ENCODE assay signal across 17 mouse cellular contexts in the genomic region with DNA sequence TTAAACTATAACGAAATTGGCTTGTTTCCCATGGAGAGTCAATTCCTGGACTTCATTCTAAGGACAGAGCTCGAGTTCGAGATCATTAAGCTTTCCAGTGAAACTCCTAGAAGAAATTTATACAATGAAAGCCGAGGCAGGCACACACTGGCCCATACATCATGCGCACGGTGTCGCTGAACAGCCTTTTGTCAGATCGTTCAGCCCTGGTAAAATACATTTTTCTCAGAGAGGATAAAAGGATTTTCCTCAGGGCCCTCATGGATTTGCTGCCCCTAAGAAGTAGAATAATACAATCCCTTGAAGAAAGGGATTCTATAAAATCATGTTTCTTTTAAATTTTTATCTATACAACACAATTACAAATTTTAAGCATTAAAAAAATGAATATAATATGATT.
DNase-seq lines count a peak whose midpoint lies in the region; ATAC-seq lines count a peak whose summit lies in the region.
"Had no signal": no experiment of that assay in that cellular context is flagged by ENCODE, and none has a peak within 500 bp of the region (broad histone marks: within the 10 kb centered on the region; RNA-seq: fewer than 3 reads in every experiment).

No protein-coding gene starts in this region.

- no peak for DNase-seq in forebrain, embryonic 10.5 days (ENCODE audit: extremely low spot score, low spot score)
- DNase-seq in forebrain, embryonic 11.5 days (ENCODE audit: low spot score), result no peak
- peak; percentile 75 for DNase-seq in midbrain, embryonic 14.5 days
- DNase-seq in limb, embryonic 10.5 days (ENCODE audit: low spot score), result no peak
- DNase-seq in heart, adult 9 months (ENCODE audit: low spot score in 2 of 2), result no peak
- DNase-seq: adrenal gland, postnatal 14 days; heart, postnatal 10 days; liver, embryonic 13.5 days; right cerebral cortex, adult 18-20 months; spleen, adult 18-20 months had no signal

- WGBS in forebrain, embryonic 10.5 days, result 35% methylated on average over 8 of the region's 8 CpGs
- 24% methylated on average over 8 of the region's 8 CpGs for WGBS in forebrain, embryonic 11.5 days
- 14% methylated on average over 8 of the region's 8 CpGs for WGBS in forebrain, embryonic 12.5 days
- WGBS in hindbrain, embryonic 13.5 days, result 18% methylated on average over 8 of the region's 8 CpGs
- 9% methylated on average over 8 of the region's 8 CpGs for WGBS in midbrain, embryonic 14.5 days
- WGBS in limb, embryonic 10.5 days, result 66% methylated on average over 8 of the region's 8 CpGs

- no peak overlapping the region for H3K9ac ChIP-seq in forebrain, embryonic 11.5 days (ENCODE audit: low read length)
- no peak overlapping the region for H3K9ac ChIP-seq in forebrain, embryonic 12.5 days
- H3K9ac ChIP-seq in hindbrain, embryonic 13.5 days, result peak overlapping the region; percentile 71
- H3K9ac ChIP-seq in midbrain, embryonic 14.5 days (replicated peaks; ENCODE audit: low read length), result peak overlapping the region; percentile 54; the same call in 1 of the 2 replicates
- H3K9ac ChIP-seq: embryonic facial prominence, embryonic 15.5 days; liver, embryonic 13.5 days had no signal

- H3K4me3 ChIP-seq in forebrain, embryonic 10.5 days, result peak overlapping the region; percentile 39; the same call in 1 of the 2 replicates
- no peak overlapping the region for H3K4me3 ChIP-seq in forebrain, embryonic 11.5 days (ENCODE audit: low read depth, low read length)
- no peak overlapping the region for H3K4me3 ChIP-seq in forebrain, embryonic 12.5 days (replicated peaks)
- H3K4me3 ChIP-seq in hindbrain, embryonic 13.5 days, result peak overlapping the region; percentile 33
- peak overlapping the region; percentile 36 for H3K4me3 ChIP-seq in midbrain, embryonic 14.5 days (replicated peaks; ENCODE audit: low read depth, low read length)
- no peak overlapping the region for H3K4me3 ChIP-seq in limb, embryonic 10.5 days
- H3K4me3 ChIP-seq: liver, embryonic 13.5 days had no signal

- no peaks in the 10 kb centered on the region for H3K36me3 ChIP-seq in forebrain, embryonic 10.5 days (replicated peaks)
- no peaks in the 10 kb centered on the region for H3K36me3 ChIP-seq in forebrain, embryonic 11.5 days (ENCODE audit: control insufficient read depth, insufficient read depth, low read length)
- no peaks in the 10 kb centered on the region for H3K36me3 ChIP-seq in forebrain, embryonic 12.5 days (replicated peaks)
- H3K36me3 ChIP-seq in hindbrain, embryonic 13.5 days, result no peaks in the 10 kb centered on the region
- no peaks in the 10 kb centered on the region for H3K36me3 ChIP-seq in midbrain, embryonic 14.5 days (ENCODE audit: control insufficient read depth, insufficient read depth, low read length)
- no peaks in the 10 kb centered on the region for H3K36me3 ChIP-seq in limb, embryonic 10.5 days
- H3K36me3 ChIP-seq: embryonic facial prominence, embryonic 15.5 days; liver, embryonic 13.5 days had no signal

- H3K4me2 ChIP-seq in forebrain, embryonic 11.5 days (ENCODE audit: low read depth, low read length, severe bottlenecking), result no peak overlapping the region
- H3K4me2 ChIP-seq in forebrain, embryonic 12.5 days, result peak overlapping the region; percentile 50
- peak overlapping the region; percentile 55 for H3K4me2 ChIP-seq in hindbrain, embryonic 13.5 days
- H3K4me2 ChIP-seq in midbrain, embryonic 14.5 days (ENCODE audit: low read length), result peak overlapping the region; percentile 63
- H3K4me2 ChIP-seq: liver, embryonic 13.5 days had no signal

- H3K4me1 ChIP-seq in forebrain, embryonic 10.5 days, result peaks cover 17% of the 10 kb centered on the region
- H3K4me1 ChIP-seq in forebrain, embryonic 11.5 days (replicated peaks; ENCODE audit: control insufficient read depth, insufficient read depth, low read length), result peaks cover 5% of the 10 kb centered on the region; the same call in 1 of the 2 replicates
- peaks cover 10% of the 10 kb centered on the region for H3K4me1 ChIP-seq in forebrain, embryonic 12.5 days
- H3K4me1 ChIP-seq in hindbrain, embryonic 13.5 days (replicated peaks), result peaks cover 23% of the 10 kb centered on the region
- peaks cover 14% of the 10 kb centered on the region for H3K4me1 ChIP-seq in midbrain, embryonic 14.5 days (ENCODE audit: control insufficient read depth, insufficient read depth, low read length)
- H3K4me1 ChIP-seq in limb, embryonic 10.5 days, result peaks cover 11% of the 10 kb centered on the region
- H3K4me1 ChIP-seq: liver, embryonic 13.5 days had no signal

- ATAC-seq in forebrain, embryonic 11.5 days (replicated peaks; ENCODE audit: low FRiP score), result no peak; the same call in 1 of the 2 replicates
- ATAC-seq in forebrain, embryonic 12.5 days (ENCODE audit: low FRiP score), result 0 out of 2 replicates have a peak, but pooled peaks have one; percentile 53
- ATAC-seq in hindbrain, embryonic 13.5 days (ENCODE audit: low FRiP score), result peak; percentile 50; the same call in 1 of the 2 replicates
- ATAC-seq in midbrain, embryonic 14.5 days (ENCODE audit: low FRiP score, low TSS enrichment), result no peak; the same call in 1 of the 2 replicates
- ATAC-seq in erythroblast, adult 5-6 weeks (replicated peaks; ENCODE audit: low FRiP score, poor library complexity, severe bottlenecking), result no peak
- ATAC-seq: intestine, postnatal 0 days; lung, postnatal 0 days had no signal

- H3K9me3 ChIP-seq in forebrain, embryonic 10.5 days, result no peaks in the 10 kb centered on the region
- no peaks in the 10 kb centered on the region for H3K9me3 ChIP-seq in forebrain, embryonic 11.5 days (ENCODE audit: control insufficient read depth, low read length)
- no peaks in the 10 kb centered on the region for H3K9me3 ChIP-seq in forebrain, embryonic 12.5 days
- H3K9me3 ChIP-seq in hindbrain, embryonic 13.5 days, result no peaks in the 10 kb centered on the region
- no peaks in the 10 kb centered on the region for H3K9me3 ChIP-seq in midbrain, embryonic 14.5 days (ENCODE audit: control insufficient read depth, low read length)
- H3K9me3 ChIP-seq in limb, embryonic 10.5 days (replicated peaks), result no peaks in the 10 kb centered on the region
- H3K9me3 ChIP-seq: embryonic facial prominence, embryonic 15.5 days; liver, embryonic 13.5 days had no signal

- peaks cover 10% of the 10 kb centered on the region; the same call in 1 of the 2 replicates for H3K27me3 ChIP-seq in forebrain, embryonic 10.5 days (ENCODE audit: poor library complexity, severe bottlenecking)
- no peaks in the 10 kb centered on the region for H3K27me3 ChIP-seq in forebrain, embryonic 11.5 days (ENCODE audit: control insufficient read depth, insufficient read depth, low read length)
- no peaks in the 10 kb centered on the region for H3K27me3 ChIP-seq in forebrain, embryonic 12.5 days
- H3K27me3 ChIP-seq in hindbrain, embryonic 13.5 days, result no peaks in the 10 kb centered on the region
- H3K27me3 ChIP-seq in midbrain, embryonic 14.5 days (ENCODE audit: control insufficient read depth, insufficient read depth, low read length), result no peaks in the 10 kb centered on the region
- no peaks in the 10 kb centered on the region for H3K27me3 ChIP-seq in limb, embryonic 10.5 days (ENCODE audit: low read depth, poor library complexity, severe bottlenecking)
- H3K27me3 ChIP-seq: embryonic facial prominence, embryonic 15.5 days; liver, embryonic 13.5 days had no signal

- H3K27ac ChIP-seq in forebrain, embryonic 10.5 days, result no peak overlapping the region
- H3K27ac ChIP-seq in forebrain, embryonic 11.5 days (ENCODE audit: low read depth, low read length), result no peak overlapping the region
- peak overlapping the region; percentile 81; the same call in 1 of the 2 replicates for H3K27ac ChIP-seq in forebrain, embryonic 12.5 days
- H3K27ac ChIP-seq in hindbrain, embryonic 13.5 days, result peak overlapping the region; percentile 93
- peak overlapping the region; percentile 90 for H3K27ac ChIP-seq in midbrain, embryonic 14.5 days (replicated peaks; ENCODE audit: low read depth, low read length)
- no peak overlapping the region for H3K27ac ChIP-seq in limb, embryonic 10.5 days
- H3K27ac ChIP-seq: embryonic facial prominence, embryonic 15.5 days; kidney, postnatal 0 days; liver, embryonic 13.5 days had no signal

Comparison
In these comparisons a context has a peak if more than half of its experiments do, and no peak if none do; other contexts are left out.
1. H3K27ac ChIP-seq: peak in forebrain, embryonic 12.5 days (single experiment), hindbrain, embryonic 13.5 days (single experiment) and midbrain, embryonic 14.5 days (single experiment); none in forebrain, embryonic 10.5 days (single experiment), forebrain, embryonic 11.5 days (single experiment) and limb, embryonic 10.5 days (single experiment).
2. H3K4me3 ChIP-seq: peak in forebrain, embryonic 10.5 days (single experiment), hindbrain, embryonic 13.5 days (single experiment) and midbrain, embryonic 14.5 days (single experiment); none in forebrain, embryonic 11.5 days (single experiment), forebrain, embryonic 12.5 days (single experiment) and limb, embryonic 10.5 days (single experiment).
3. ATAC-seq: peak in forebrain, embryonic 12.5 days (single experiment) and hindbrain, embryonic 13.5 days (single experiment); none in forebrain, embryonic 11.5 days (single experiment), midbrain, embryonic 14.5 days (single experiment) and erythroblast, adult 5-6 weeks (single experiment).
4. H3K9ac ChIP-seq: peak in hindbrain, embryonic 13.5 days (single experiment) and midbrain, embryonic 14.5 days (single experiment); none in forebrain, embryonic 11.5 days (single experiment) and forebrain, embryonic 12.5 days (single experiment).